Comparison of ENCODE assay signal across 34 mouse cellular contexts in genomic region chr11:8679221-8679620, GRCm38 (mm10). TPM values are rescaled to one million over a fixed set of nuclear protein-coding genes. Genes with fewer than 3 reads are reported as not detected.
DNase-seq lines count a peak whose midpoint lies in the region; ATAC-seq and TF ChIP-seq lines count a peak whose summit lies in the region.
"Had no signal": no experiment of that assay in that cellular context is flagged by ENCODE, and none has a peak within 500 bp of the region (broad histone marks: within the 10 kb centered on the region; RNA-seq: fewer than 3 reads in every experiment).

No protein-coding gene starts in this region.

- CTCF ChIA-PET in Patski (lab: Charles Lee) = no interaction called here

- in situ Hi-C loops in Patski (cut with MboI; ENCODE audit: low pct_unique_long_range_greater_than_20kb) = no loop called here

- ATAC-seq in lung, postnatal 0 days = no peak
- ATAC-seq in Patski = peak; percentile 34
- peak; percentile 56 for ATAC-seq in megakaryocyte progenitor cell, adult 5-6 weeks (replicated peaks; ENCODE audit: poor library complexity)
- ATAC-seq: forebrain, embryonic 16.5 days; inflammation-experienced regulatory T-cells, adult 6 months had no signal

- intact Hi-C loops in gastrocnemius, postnatal 36 days (cut with DNase I) = no loop called here

- H3K4me3 ChIP-seq in lung, postnatal 0 days (ENCODE audit: low read depth, low read length) = no peak overlapping the region
- H3K4me3 ChIP-seq: embryonic facial prominence, embryonic 13.5 days; forebrain, embryonic 10.5 days; gastrocnemius, adult 2 months; heart, embryonic 13.5 days; hindbrain, embryonic 10.5 days; hindbrain, embryonic 15.5 days; limb, embryonic 15.5 days; liver, embryonic 13.5 days; megakaryocyte, embryonic 14.5 days; midbrain, embryonic 12.5 days had no signal

- H3K4me1 ChIP-seq in lung, postnatal 0 days (ENCODE audit: insufficient read depth, low read depth, low read length) = peaks cover 2% of the 10 kb centered on the region; the same call in 1 of the 2 replicates
- H3K4me1 ChIP-seq: hindbrain, embryonic 10.5 days; hindbrain, embryonic 15.5 days; liver, embryonic 13.5 days; megakaryocyte, embryonic 14.5 days had no signal

- no peaks in the 10 kb centered on the region for H3K27me3 ChIP-seq in lung, postnatal 0 days (replicated peaks; ENCODE audit: insufficient read depth, low read length)
- no peaks in the 10 kb centered on the region for H3K27me3 ChIP-seq in Patski
- H3K27me3 ChIP-seq: embryonic facial prominence, embryonic 13.5 days; heart, embryonic 13.5 days; hindbrain, embryonic 15.5 days; limb, embryonic 15.5 days; liver, embryonic 13.5 days; megakaryocyte, embryonic 14.5 days; midbrain, embryonic 12.5 days had no signal

- H3K9ac ChIP-seq in lung, postnatal 0 days (replicated peaks; ENCODE audit: low read depth) = no peak overlapping the region
- H3K9ac ChIP-seq: embryonic facial prominence, embryonic 13.5 days; heart, embryonic 13.5 days; hindbrain, embryonic 15.5 days; limb, embryonic 15.5 days; liver, embryonic 13.5 days; midbrain, embryonic 12.5 days had no signal

- no peak for TF ChIP-seq EP300 in lung, postnatal 0 days (IDR thresholded peaks at IDR 0.05)

- POLR2A ChIA-PET in Patski (lab: Charles Lee) = no interaction called here

- no peak for TF ChIP-seq CTCF in lung, postnatal 0 days (IDR thresholded peaks at IDR 0.05)
- no peak for TF ChIP-seq CTCF in Patski (IDR thresholded peaks at IDR 0.05)

- no peak overlapping the region for H3K4me2 ChIP-seq in lung, postnatal 0 days (replicated peaks; ENCODE audit: low read depth, low read length)
- H3K4me2 ChIP-seq: embryonic facial prominence, embryonic 13.5 days; heart, embryonic 13.5 days; hindbrain, embryonic 15.5 days; limb, embryonic 15.5 days; liver, embryonic 13.5 days; midbrain, embryonic 12.5 days had no signal

- H3K36me3 ChIP-seq in lung, postnatal 0 days (ENCODE audit: insufficient read depth, low read length) = no peaks in the 10 kb centered on the region
- H3K36me3 ChIP-seq: embryonic facial prominence, embryonic 13.5 days; forebrain, embryonic 10.5 days; heart, embryonic 13.5 days; hindbrain, embryonic 10.5 days; hindbrain, embryonic 15.5 days; limb, embryonic 15.5 days; liver, embryonic 13.5 days; midbrain, embryonic 12.5 days had no signal

- DNase-seq in lung, postnatal 0 days (ENCODE audit: low spot score) = no peak
- no peak for DNase-seq in lung, postnatal 10 days
- no peak for DNase-seq in Patski (ENCODE audit: low read depth, low spot score)
- no peak for DNase-seq in gastrocnemius, postnatal 36 days
- DNase-seq in thymus, postnatal 0 days (ENCODE audit: low spot score) = no peak
- DNase-seq in kidney, postnatal 14 days = no peak
- DNase-seq: cerebellum, adult 11 months; cerebellum, adult 9-10 months; cerebellum, postnatal 36 days; embryo, embryonic 11 days; gastrocnemius, adult 2 months; heart, postnatal 10 days; kidney, adult 11 months; kidney, postnatal 25 days; left cerebral cortex, postnatal 4 days; liver, embryonic 13.5 days; lung, adult 18-20 months; lung, postnatal 36 days; spleen, adult 18-20 months; thymus, adult 2 months; thymus, postnatal 4 days had no signal

- H3K27ac ChIP-seq in lung, postnatal 0 days (ENCODE audit: low read length) = peak overlapping the region; percentile 80
- H3K27ac ChIP-seq: forebrain, embryonic 10.5 days; hindbrain, embryonic 10.5 days; hindbrain, embryonic 15.5 days; limb, embryonic 15.5 days; liver, embryonic 13.5 days; midbrain, embryonic 12.5 days; stomach, postnatal 0 days had no signal

- 74% methylated on average over 5 of the region's 5 CpGs for WGBS in lung, postnatal 0 days

- no peaks in the 10 kb centered on the region for H3K9me3 ChIP-seq in lung, postnatal 0 days (ENCODE audit: low read length)
- H3K9me3 ChIP-seq: embryonic facial prominence, embryonic 13.5 days; forebrain, embryonic 10.5 days; heart, embryonic 13.5 days; hindbrain, embryonic 10.5 days; hindbrain, embryonic 15.5 days; limb, embryonic 15.5 days; liver, embryonic 13.5 days; midbrain, embryonic 12.5 days had no signal

RNA-seq across cellular contexts. Expression of gene Tns3, which starts 14.9 kb away (rescaled TPM):
- polyA plus RNA-seq in lung, postnatal 0 days (2015; fragmentation: Nextera tagmentation; extraction: Ambion mirVana) = 34.9 and 37.5 TPM in 2 replicates
- 75.4 TPM for polyA plus RNA-seq in Patski (2021)
- 20.8 and 27.0 TPM in 2 replicates for total RNA-seq in megakaryocyte progenitor cell, adult 5-6 weeks (2015)
- total RNA-seq in megakaryocyte progenitor cell, adult 5-6 weeks (2017) = 11.5 and 11.7 TPM in 2 replicates
- total RNA-seq in gastrocnemius, postnatal 36 days (2021) = 1 to 10 TPM; 4.7 to 5.9 TPM
- polyA plus RNA-seq in thymus, postnatal 0 days (2015; fragmentation: Nextera tagmentation; extraction: Ambion mirVana) = 5.2 and 6.0 TPM in 2 replicates
- total RNA-seq: MEL had no signal
